Mouse (Mus musculus) lung, embryonic 14.5 days (tissue): ENCODE results near the gene Gm49320. TPM values are rescaled to one million over a fixed set of nuclear protein-coding genes. Genes with fewer than 3 reads are reported as not detected.

Source experiments
- ATAC-seq: fragments of 200-750 bp; cut with Nextera tagmentation; 2 replicates; pipeline ENCODE4 v1.8.0; 2017; ENCODE audit warnings: mild to moderate bottlenecking, moderate TSS enrichment, moderate library complexity; ENCODE audit not compliant: insufficient read depth
- DNase-seq: peaks from one replicate; pipeline ENCODE4 v3.0.0-alpha.2; 2015
- H3K27ac ChIP-seq: fragments of 300-500 bp; sonication (generic); 2 replicates; pipeline ENCODE4 v1.5.1; 2014; ENCODE audit warnings: low read depth, mild to moderate bottlenecking, moderate library complexity
- H3K27me3 ChIP-seq: fragments of 300-500 bp; sonication (generic); 2 replicates; pipeline ENCODE4 v1.6.1; 2014; ENCODE audit warnings: low read length, control low read depth; ENCODE audit not compliant: insufficient read depth
- H3K36me3 ChIP-seq: fragments of 300-500 bp; sonication (generic); 2 replicates; pipeline ENCODE4 v1.6.1; 2014; ENCODE audit warnings: control low read depth; ENCODE audit not compliant: insufficient read depth
- H3K4me1 ChIP-seq: fragments of 300-500 bp; sonication (generic); 2 replicates; pipeline ENCODE4 v1.6.1; 2014; ENCODE audit warnings: antibody characterized with exemption, control low read depth; ENCODE audit not compliant: insufficient read depth
- H3K4me2 ChIP-seq: fragments of 300-500 bp; sonication (generic); 2 replicates; pipeline ENCODE4 v1.6.1; 2014; ENCODE audit warnings: mild to moderate bottlenecking
- H3K4me3 ChIP-seq: fragments of 300-500 bp; sonication (generic); 2 replicates; pipeline ENCODE4 v1.5.1; 2014; ENCODE audit warnings: low read depth, low read length
- H3K9ac ChIP-seq: fragments of 300-500 bp; sonication (generic); 2 replicates; pipeline ENCODE4 v1.6.1; 2014
- H3K9me3 ChIP-seq: fragments of 300-500 bp; sonication (generic); 2 replicates; pipeline ENCODE4 v1.6.1; 2016; ENCODE audit warnings: low read depth, low read length, control low read depth
- CTCF ChIP-seq: IDR thresholded peaks from 2 replicates; pipeline ENCODE4 v1.5.1; 2016; ENCODE audit warnings: antibody characterized with exemption, low read depth
- WGBS: fragments of 180-500 bp; shearing (Covaris S2); extraction: QIAGEN DNeasy Blood & Tissue Kit; methylation state at CpG from one replicate; pipeline ENCODE4 v1.1.7; 2014; 5-methylcytosine and 5-hydroxymethylcytosine counted together
- polyA plus RNA-seq: library from polyadenylated mRNA; unstranded; fragments of >200 nt; fragmentation: Nextera tagmentation; extraction: Ambion mirVana; gene quantifications from 2 replicates; pipeline ENCODE4 v1.2.1, GENCODE M21; 2014

The Gm49320 gene
- polyA plus RNA-seq, 1 experiment from 2014 or later: 1.2 TPM

DNA sequence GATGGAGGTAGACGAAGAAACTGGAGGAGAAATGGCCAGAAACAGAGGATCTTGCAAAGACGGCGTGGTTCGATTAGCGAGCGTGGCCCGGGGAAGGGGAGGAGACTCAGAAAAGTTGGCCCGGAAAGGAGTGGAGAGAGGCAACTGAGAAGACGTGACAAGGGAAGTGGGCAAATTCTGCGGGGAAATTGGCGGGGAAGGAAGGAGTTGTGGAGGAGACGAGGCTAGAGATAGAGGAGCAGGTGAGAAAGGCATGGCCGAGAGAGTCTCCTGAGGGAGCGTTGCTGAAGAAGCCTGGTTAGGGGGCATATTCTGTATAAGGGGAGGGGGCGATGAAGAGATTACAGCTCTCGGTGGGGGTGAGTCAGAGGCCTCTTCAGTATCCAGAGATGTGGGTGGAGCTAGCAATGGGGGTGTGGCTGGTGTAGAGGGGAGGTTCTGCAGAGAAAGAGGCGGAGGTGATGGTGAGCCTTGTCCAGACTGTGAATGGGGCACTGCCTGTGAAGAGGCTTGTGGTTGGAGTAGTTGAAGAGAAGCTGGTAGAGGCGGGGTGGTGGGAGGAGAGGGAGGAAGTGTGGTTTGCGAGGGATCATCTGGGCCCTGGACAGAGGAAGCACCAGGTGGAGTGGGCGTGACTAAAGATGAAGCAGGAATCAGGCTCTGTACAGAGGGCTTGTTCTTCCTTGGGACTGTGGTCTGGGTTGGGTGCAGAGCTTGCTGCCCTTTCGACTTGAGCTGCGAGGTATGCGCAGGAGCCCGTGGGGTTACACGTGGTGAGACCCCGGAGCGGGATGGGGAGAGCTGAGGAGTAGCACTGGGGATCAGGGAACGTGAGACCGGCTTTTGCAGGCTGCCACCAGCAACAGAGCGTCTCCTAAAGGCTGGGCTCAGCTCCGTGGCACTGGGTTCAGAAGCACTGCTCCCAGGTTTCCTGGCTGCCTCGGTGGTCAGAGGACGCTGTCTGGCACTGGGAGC, 24.4 kb upstream of the Gm49320 start:
- peaks cover 8% of the 10 kb centered on the region; the same call in 1 of the 2 replicates for H3K36me3 ChIP-seq
- peak overlapping the region; percentile 92 for H3K4me2 ChIP-seq
- no peaks in the 10 kb centered on the region for H3K9me3 ChIP-seq
- ATAC-seq (peak; percentile 81), DNase-seq (peak; percentile 88)
- no peak for TF ChIP-seq CTCF
- H3K27ac ChIP-seq: peak overlapping the region; percentile 60
- H3K27me3 ChIP-seq: peaks cover 41% of the 10 kb centered on the region
- WGBS: 3% methylated on average over 33 of the region's 33 CpGs
- H3K4me1 ChIP-seq: 0 out of 2 replicates have a peak, but pooled peaks cover 9% of the 10 kb centered on the region
- peak overlapping the region; percentile 42 for H3K4me3 ChIP-seq
- peak overlapping the region; percentile 41 for H3K9ac ChIP-seq

DNA sequence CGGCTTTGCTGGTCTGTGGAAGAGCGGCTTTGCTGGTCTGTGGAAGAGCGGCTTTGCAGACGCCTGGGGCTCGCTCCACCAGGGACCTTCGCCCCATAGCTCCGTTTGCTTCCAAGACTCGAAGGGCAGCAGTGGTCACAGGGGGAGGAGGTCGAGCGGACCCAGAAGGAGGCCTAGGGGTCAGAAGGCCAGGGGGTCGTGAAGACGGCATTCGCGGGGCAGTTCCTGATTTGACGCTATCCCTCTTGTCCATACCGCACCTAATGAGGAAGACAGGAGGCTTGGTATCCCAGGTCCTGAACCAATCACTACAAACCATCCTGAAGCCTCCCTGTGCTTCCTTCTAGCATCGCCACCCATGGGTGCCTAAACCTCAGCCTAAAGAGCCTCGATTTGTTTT, 22.4 kb upstream of the Gm49320 start:
- Histone ChIP-seq H3K4me2 (peak overlapping the region; percentile 69), H3K4me1 (0 out of 2 replicates have a peak, but pooled peaks cover 9% of the 10 kb centered on the region), H3K4me3 (peak overlapping the region; percentile 45), H3K9me3 (no peaks in the 10 kb centered on the region), H3K27ac (no peak overlapping the region), H3K36me3 (no peaks in the 10 kb centered on the region), H3K9ac (peak overlapping the region; percentile 54; the same call in 1 of the 2 replicates), H3K27me3 (peaks cover 41% of the 10 kb centered on the region)
- DNase-seq (no peak), ATAC-seq (no peak)
- 10% methylated on average over 18 of the region's 18 CpGs for WGBS
- TF ChIP-seq CTCF: no peak

DNA sequence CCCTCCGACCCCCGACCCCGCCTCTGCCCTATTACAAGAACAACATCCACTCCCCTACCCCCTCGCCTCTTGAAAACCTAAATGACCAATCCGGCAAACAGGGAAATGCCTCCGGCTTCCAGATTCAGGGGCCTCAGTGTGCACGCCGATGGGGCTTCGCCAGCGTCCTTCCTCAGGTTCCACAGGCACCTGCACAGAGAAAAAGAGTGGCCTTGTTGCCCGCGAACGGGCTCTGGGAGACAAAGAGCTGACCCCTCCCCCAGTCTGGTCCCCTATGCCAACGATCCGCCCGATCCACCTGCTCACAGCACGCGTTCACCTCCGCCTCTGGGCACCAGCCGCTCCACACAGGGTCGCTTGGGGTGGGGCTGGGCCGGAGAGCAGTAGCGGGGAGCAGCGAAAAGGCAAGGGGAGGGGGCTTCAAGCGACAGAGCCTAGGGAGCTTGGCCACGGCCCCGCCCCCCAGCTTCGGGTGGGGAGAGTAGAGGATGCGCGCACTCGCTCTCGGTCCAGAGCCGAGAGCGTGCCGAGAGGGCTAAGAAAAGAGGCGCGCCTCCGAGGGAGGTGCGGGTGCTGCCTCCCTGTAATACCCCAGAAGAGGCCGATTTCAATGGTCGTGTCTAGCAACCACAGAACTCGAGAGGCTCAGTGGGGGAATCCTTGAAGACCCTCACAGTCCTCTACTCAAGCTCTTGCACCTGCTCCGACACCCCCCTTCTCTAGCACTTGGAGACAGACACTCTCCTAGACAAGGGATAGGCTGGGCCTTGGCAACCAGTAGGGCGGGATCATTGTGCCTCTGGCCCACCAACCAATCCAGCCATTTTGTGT, 21.7 kb upstream of the Gm49320 start, which contains the start of gene Prr36:
Gene Prr36 (minus strand): TSS at position 669 of the 831 bp plus-strand sequence.
- WGBS: 1% methylated on average over 44 of the region's 44 CpGs
- H3K36me3 ChIP-seq: no peaks in the 10 kb centered on the region
- peak; percentile 65 for DNase-seq
- peak within 1 kb of the TSS; percentile 69 for H3K4me2 ChIP-seq
- H3K4me3 ChIP-seq: peak within 1 kb of the TSS; percentile 45
- peak; percentile 28 for ATAC-seq
- H3K27me3 ChIP-seq: peaks cover 41% of the 10 kb centered on the region
- no peaks in the 10 kb centered on the region for H3K9me3 ChIP-seq
- 0 out of 2 replicates have a peak, but pooled peaks cover 9% of the 10 kb centered on the region for H3K4me1 ChIP-seq
- TF ChIP-seq CTCF: no peak
- peak within 1 kb of the TSS; percentile 54 for H3K9ac ChIP-seq
- H3K27ac ChIP-seq: peak within 1 kb of the TSS; percentile 50; the same call in 1 of the 2 replicates

DNA sequence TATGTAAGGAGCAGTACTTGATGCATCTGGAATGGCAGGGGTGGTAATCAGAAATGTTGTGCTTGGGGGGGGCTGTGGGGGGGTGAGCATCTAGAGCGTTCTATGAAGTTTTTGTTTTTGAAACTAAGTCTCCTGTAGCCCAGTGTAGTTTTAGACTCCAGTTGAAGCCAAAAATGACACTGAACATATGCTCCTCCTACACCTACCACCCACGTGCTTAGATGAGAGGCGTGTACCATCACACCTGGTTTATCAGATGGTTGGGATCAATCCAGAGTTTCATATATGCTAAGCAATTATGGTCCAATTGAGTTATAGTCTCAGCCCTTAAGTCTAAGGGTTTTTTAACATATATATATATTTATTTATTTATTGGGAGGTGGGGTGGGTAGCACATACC, 19.0 kb upstream of the Gm49320 start:
- H3K9me3 ChIP-seq: no peaks in the 10 kb centered on the region
- no peaks in the 10 kb centered on the region for H3K36me3 ChIP-seq
- H3K27me3 ChIP-seq: peaks cover 39% of the 10 kb centered on the region
- no peak overlapping the region for H3K4me3 ChIP-seq
- no peak for TF ChIP-seq CTCF
- 0 out of 2 replicates have a peak, but pooled peaks cover 3% of the 10 kb centered on the region for H3K4me1 ChIP-seq
- H3K9ac ChIP-seq: no peak overlapping the region
- H3K4me2 ChIP-seq: no peak overlapping the region
- 76% methylated on average over 3 of the region's 3 CpGs for WGBS
- DNase-seq: no peak
- H3K27ac ChIP-seq: no peak overlapping the region
- no peak for ATAC-seq

DNA sequence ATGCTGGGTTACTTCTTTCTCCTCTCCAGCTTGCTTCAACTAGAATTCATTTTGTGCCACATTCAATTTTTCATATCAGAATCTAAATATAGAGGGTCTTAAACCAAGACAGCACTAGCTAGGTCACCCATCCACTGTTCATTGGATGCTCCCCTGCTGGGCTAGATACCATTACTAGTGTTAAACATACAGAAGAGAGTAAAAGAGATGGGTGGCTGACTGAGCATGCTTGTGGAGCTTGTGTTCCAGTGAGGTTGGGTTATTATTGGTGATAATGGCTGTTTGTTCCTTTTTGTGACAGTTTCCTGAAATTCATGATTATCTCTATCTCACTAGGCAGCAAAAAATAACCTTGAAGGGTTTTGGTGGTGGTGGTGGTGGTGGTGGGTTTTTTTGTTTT, 16.6 kb upstream of the Gm49320 start:
- H3K27me3 ChIP-seq: peaks cover 25% of the 10 kb centered on the region
- TF ChIP-seq CTCF: no peak
- DNase-seq (no peak), ATAC-seq (no peak)
- H3K36me3 ChIP-seq: no peaks in the 10 kb centered on the region
- no peak overlapping the region for H3K4me2 ChIP-seq
- no peaks in the 10 kb centered on the region for H3K9me3 ChIP-seq
- no peaks in the 10 kb centered on the region; the same call in 1 of the 2 replicates for H3K4me1 ChIP-seq
- H3K27ac ChIP-seq: no peak overlapping the region
- no peak overlapping the region for H3K9ac ChIP-seq
- no peak overlapping the region for H3K4me3 ChIP-seq

DNA sequence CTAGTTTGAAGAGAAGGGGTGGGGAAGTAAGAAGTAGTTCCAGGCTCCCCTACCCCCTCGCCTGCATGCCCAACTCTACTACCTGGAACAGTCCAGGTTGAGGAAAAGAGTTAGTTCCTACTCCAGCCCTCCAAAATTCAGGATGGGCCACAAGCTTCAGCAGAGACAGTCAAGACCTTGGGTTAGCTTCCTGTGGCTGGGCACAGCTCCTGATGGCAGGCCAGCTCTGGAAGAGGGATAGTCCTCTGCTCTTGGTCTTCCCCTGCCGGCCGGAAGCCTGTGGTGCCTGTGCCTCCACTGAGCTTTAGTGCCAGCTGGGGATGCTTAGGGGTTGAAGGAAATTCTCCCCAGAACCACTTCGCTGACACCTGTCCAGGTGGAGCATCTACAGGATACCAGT, 12.3 kb upstream of the Gm49320 start:
- TF ChIP-seq CTCF: 0 out of 2 replicates have a peak, but pooled peaks have one; percentile 37
- no peak for DNase-seq
- ATAC-seq: no peak; the same call in 1 of the 2 replicates
- H3K4me3 ChIP-seq: peak overlapping the region; percentile 35
- WGBS: 29% methylated on average over 4 of the region's 4 CpGs
- H3K36me3 ChIP-seq: no peaks in the 10 kb centered on the region
- H3K9ac ChIP-seq: peak overlapping the region; percentile 54
- peak overlapping the region; percentile 64 for H3K4me2 ChIP-seq
- H3K27ac ChIP-seq: no peak overlapping the region
- H3K9me3 ChIP-seq: no peaks in the 10 kb centered on the region
- peaks cover 3% of the 10 kb centered on the region; the same call in 1 of the 2 replicates for H3K4me1 ChIP-seq
- peaks cover 9% of the 10 kb centered on the region for H3K27me3 ChIP-seq
